Mouse (Mus musculus) CD4-positive, CD25-positive, alpha-beta regulatory T cell, adult 2 months (primary cell): ENCODE data around the gene Hoxc4.
A peak's percentile ranks its signal among the peaks of the same experiment; 100 is the strongest.

Experiments
- DNase-seq: peaks from one replicate; pipeline ENCODE4 v3.0.0-alpha.2; 2012; ENCODE audit warnings: low read depth, low spot score

The Hoxc4 gene

GRCm38 (mm10) chr15:103018636-103019035 is at the start of gene Hoxc4:
Gene Hoxc4, plus strand, starts transcription at chr15:103018934.
- no peak for DNase-seq

GRCm38 (mm10) chr15:102969296-102969695 is 49.4 kb upstream of the Hoxc4 start:
- DNase-seq = no peak

- DNase-seq = peak; percentile 46
Observed at GRCm38 (mm10) chr15:102970740-102971139, 48.0 kb upstream of the Hoxc4 start.

GRCm38 (mm10) chr15:102972254-102972653 is 46.5 kb upstream of the Hoxc4 start:
- no peak for DNase-seq

- no peak for DNase-seq
Observed at GRCm38 (mm10) chr15:102972753-102973152, 46.0 kb upstream of the Hoxc4 start.

- no peak for DNase-seq
Observed at GRCm38 (mm10) chr15:102975034-102975433, 43.7 kb upstream of the Hoxc4 start.

- no peak for DNase-seq
Observed at GRCm38 (mm10) chr15:102975688-102976111, 43.0 kb upstream of the Hoxc4 start.

- DNase-seq = no peak
Observed at GRCm38 (mm10) chr15:102976171-102976570, 42.6 kb upstream of the Hoxc4 start, which contains the start of gene Hoxc9. Gene Hoxc9, plus strand, starts transcription at chr15:102976439.

- DNase-seq = peak; percentile 56
Observed at GRCm38 (mm10) chr15:102976631-102977422, 41.9 kb upstream of the Hoxc4 start.

GRCm38 (mm10) chr15:102977423-102977974 is 41.2 kb upstream of the Hoxc4 start:
- DNase-seq = peak; percentile 43

GRCm38 (mm10) chr15:102978615-102979515 is 39.9 kb upstream of the Hoxc4 start:
- DNase-seq = no peak

GRCm38 (mm10) chr15:102979936-102980335 is 38.8 kb upstream of the Hoxc4 start:
- DNase-seq = no peak

- no peak for DNase-seq
Observed at GRCm38 (mm10) chr15:102980352-102980751, 38.4 kb upstream of the Hoxc4 start.

- peak; percentile 27 for DNase-seq
Observed at GRCm38 (mm10) chr15:102980912-102981311, 37.8 kb upstream of the Hoxc4 start.

- DNase-seq = peak; percentile 60
Observed at GRCm38 (mm10) chr15:102981379-102982288, 37.1 kb upstream of the Hoxc4 start.

- DNase-seq = no peak
Observed at GRCm38 (mm10) chr15:102983716-102984115, 35.0 kb upstream of the Hoxc4 start.

GRCm38 (mm10) chr15:102984521-102984920 is 34.2 kb upstream of the Hoxc4 start:
- DNase-seq = no peak

- no peak for DNase-seq
Observed at GRCm38 (mm10) chr15:102984925-102985324, 33.8 kb upstream of the Hoxc4 start.

GRCm38 (mm10) chr15:102987124-102987833 is 31.5 kb upstream of the Hoxc4 start:
- peak; percentile 88 for DNase-seq

- DNase-seq = no peak
Observed at GRCm38 (mm10) chr15:102988078-102988477, 30.7 kb upstream of the Hoxc4 start.
